Mouse (Mus musculus) hindbrain, embryonic 13.5 days (tissue): ENCODE results near the gene Vmn1r23. TPM values are rescaled to one million over a fixed set of nuclear protein-coding genes. Genes with fewer than 3 reads are reported as not detected.
"Not testable (repeated sequence)": the region's sequence is repeated elsewhere in the genome, so short reads cannot be mapped to it uniquely, and the experiment has no call there.

Experiments
- ATAC-seq: fragments of 200-750 bp; cut with Nextera tagmentation; 2 replicates; pipeline ENCODE4 v1.8.0; 2017; ENCODE audit warnings: moderate TSS enrichment; ENCODE audit not compliant: low FRiP score
- H3K27ac ChIP-seq: fragments of 300-500 bp; sonication (generic); 2 replicates; pipeline ENCODE4 v1.5.1; 2015; ENCODE audit warnings: inconsistent platforms, mild to moderate bottlenecking, moderate library complexity
- H3K27me3 ChIP-seq: fragments of 300-500 bp; sonication (generic); 2 replicates; pipeline ENCODE4 v1.6.1; 2015; ENCODE audit warnings: mild to moderate bottlenecking, inconsistent platforms
- H3K36me3 ChIP-seq: fragments of 300-500 bp; sonication (generic); 2 replicates; pipeline ENCODE4 v1.6.1; 2015; ENCODE audit warnings: mild to moderate bottlenecking, inconsistent platforms
- H3K4me1 ChIP-seq: fragments of 300-500 bp; sonication (generic); replicated peaks from 2 replicates; pipeline ENCODE4 v1.6.1; 2015; ENCODE audit warnings: inconsistent platforms
- H3K4me2 ChIP-seq: fragments of 300-500 bp; sonication (generic); 2 replicates; pipeline ENCODE4 v1.6.1; 2015; ENCODE audit warnings: inconsistent platforms, mild to moderate bottlenecking, moderate library complexity
- H3K4me3 ChIP-seq: fragments of 300-500 bp; sonication (generic); 2 replicates; pipeline ENCODE4 v1.5.1; 2015; ENCODE audit warnings: mild to moderate bottlenecking, inconsistent platforms
- H3K9ac ChIP-seq: fragments of 300-500 bp; sonication (generic); 2 replicates; pipeline ENCODE4 v1.6.1; 2015; ENCODE audit warnings: mild to moderate bottlenecking, inconsistent platforms
- H3K9me3 ChIP-seq: fragments of 300-500 bp; sonication (generic); 2 replicates; pipeline ENCODE4 v1.6.1; 2016; ENCODE audit warnings: inconsistent platforms
- WGBS: fragments of 180-500 bp; shearing (Covaris S2); methylation state at CpG from one replicate; pipeline ENCODE4 v1.1.7; 2015; 5-methylcytosine and 5-hydroxymethylcytosine counted together
- polyA plus RNA-seq: library from polyadenylated mRNA; unstranded; fragments of >200 nt; fragmentation: Nextera tagmentation; extraction: Ambion mirVana; gene quantifications from 2 replicates; pipeline ENCODE4 v1.2.1, GENCODE M21; 2015

Vmn1r23 gene
- not detected in 2 replicates for polyA plus RNA-seq

DNA sequence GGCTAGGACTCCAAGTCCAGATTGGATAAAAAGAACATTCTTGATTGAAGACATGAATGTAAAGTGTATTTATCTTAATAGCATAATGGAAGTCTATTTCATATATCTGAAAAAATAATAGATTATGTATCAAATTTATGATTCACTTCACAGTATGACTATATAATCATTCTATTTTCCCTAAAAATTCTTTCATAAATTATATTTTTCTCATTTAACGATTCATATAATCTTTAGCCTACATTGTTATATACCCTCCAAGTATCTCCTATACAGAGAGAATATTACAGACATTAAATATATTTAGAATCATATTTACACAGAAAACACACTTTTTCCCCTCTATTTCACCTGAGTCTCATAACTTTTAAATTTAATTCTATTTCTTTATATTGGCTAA, at the start of gene Vmn1r23:
Gene Vmn1r23 (minus strand): TSS at position 101 of the 400 bp plus-strand sequence.
- H3K9ac ChIP-seq, result no peak within 1 kb of the TSS
- H3K4me1 ChIP-seq, result no peaks in the 10 kb centered on the region
- H3K27ac ChIP-seq, result no peak within 1 kb of the TSS
- H3K4me2 ChIP-seq, result no peak within 1 kb of the TSS
- no peaks in the 10 kb centered on the region for H3K9me3 ChIP-seq
- ATAC-seq, result no peak
- H3K4me3 ChIP-seq, result no peak within 1 kb of the TSS
- WGBS, result 95% methylated on average over 1 of the region's 1 CpGs
- H3K36me3 ChIP-seq, result no peaks in the 10 kb centered on the region
- H3K27me3 ChIP-seq, result no peaks in the 10 kb centered on the region

DNA sequence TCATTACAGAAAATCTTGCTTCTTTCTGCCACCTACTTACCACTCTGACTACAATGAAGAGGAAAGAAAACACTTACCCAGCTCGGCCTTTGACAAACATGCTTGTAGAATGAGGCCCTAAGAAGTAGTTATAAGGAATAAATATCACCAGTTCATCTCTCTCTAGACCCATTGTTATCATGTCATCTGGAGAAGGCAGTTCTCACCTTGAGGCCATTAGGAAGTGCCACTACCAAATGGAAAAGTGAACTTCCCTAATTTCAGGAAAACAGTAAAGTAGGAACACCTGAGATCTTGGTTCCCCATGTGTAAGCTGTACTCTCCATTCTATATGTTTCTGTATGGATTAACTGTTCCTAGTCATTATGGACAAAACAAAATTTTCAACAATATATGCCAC, 34.8 kb upstream of the Vmn1r23 start, which contains the start of gene Vmn1r24:
Gene Vmn1r24 (minus strand): TSS at position 101 of the 400 bp plus-strand sequence.
- not testable (repeated sequence) for H3K4me2 ChIP-seq, H3K4me1 ChIP-seq, H3K27ac ChIP-seq, H3K9me3 ChIP-seq, H3K27me3 ChIP-seq, ATAC-seq, H3K36me3 ChIP-seq, H3K9ac ChIP-seq, H3K4me3 ChIP-seq
- WGBS, result 86% methylated on average over 1 of the region's 1 CpGs

- Histone ChIP-seq H3K9ac (no peak within 1 kb of the TSS), H3K9me3 (no peaks in the 10 kb centered on the region), H3K4me1 (no peaks in the 10 kb centered on the region), H3K4me2 (no peak within 1 kb of the TSS), H3K27me3 (no peaks in the 10 kb centered on the region), H3K36me3 (no peaks in the 10 kb centered on the region), H3K27ac (no peak within 1 kb of the TSS), H3K4me3 (no peak within 1 kb of the TSS)
- 87% methylated on average over 1 of the region's 1 CpGs for WGBS
- ATAC-seq, result no peak
Measured at GRCm38 (mm10) chr6:57907928-57908327, 18.7 kb downstream of the Vmn1r23 start, which contains the start of gene Vmn1r22. Gene Vmn1r22 (minus strand): TSS chr6:57908028.

Other genes with a start within 250 kb of the Vmn1r23 start
- 16.0 and 16.3 TPM in 2 replicates for gene Pyurf, start 234.8 kb downstream of the Vmn1r23 start, polyA plus RNA-seq
- 81.5 and 86.8 TPM in 2 replicates for gene Lancl2, start 224.3 kb downstream of the Vmn1r23 start, polyA plus RNA-seq
- 190 and 195 TPM in 2 replicates for gene Vopp1, start 101.7 kb downstream of the Vmn1r23 start, polyA plus RNA-seq
- gene Vmn1r21, start 76.5 kb downstream of the Vmn1r23 start, polyA plus RNA-seq, result not detected in 2 replicates
- gene Vmn1r22, start 18.8 kb downstream of the Vmn1r23 start, polyA plus RNA-seq, result not detected in 2 replicates
- gene Vmn1r24, start 34.7 kb upstream of the Vmn1r23 start, polyA plus RNA-seq, result not detected in 2 replicates
- not detected in 2 replicates for gene Vmn1r25, start 54.0 kb upstream of the Vmn1r23 start, polyA plus RNA-seq
- not detected in 2 replicates for gene Vmn1r26, start 88.3 kb upstream of the Vmn1r23 start, polyA plus RNA-seq